Mouse (Mus musculus) CH12.LX (cell line): ENCODE measurements around the gene Mettl2. TPM values are rescaled to one million over a fixed set of nuclear protein-coding genes. Genes with fewer than 3 reads are reported as not detected.
"Not testable (repeated sequence)": the region's sequence is repeated elsewhere in the genome, so short reads cannot be mapped to it uniquely, and the experiment has no call there.

Source experiments
- DNase-seq: peaks from one replicate; pipeline ENCODE4 v3.0.0-alpha.2; 2013; ENCODE audit errors: extremely low read depth
- H3K27ac ChIP-seq: 2 replicates; pipeline ENCODE4 v1.5.1; 2012; ENCODE audit warnings: low read depth, mild to moderate bottlenecking, control low read depth, moderate library complexity; ENCODE audit not compliant: insufficient read depth
- H3K27me3 ChIP-seq: replicated peaks from 2 replicates; pipeline ENCODE3; 2012; ENCODE audit warnings: inconsistent platforms
- H3K36me3 ChIP-seq, 2 experiments: replicated peaks in 1 of 2; 2 replicates each; pipeline versions ENCODE3 to v1.6.1; 2012; ENCODE audit warnings: inconsistent platforms in 1 of 2, low read length in 1 of 2, mild to moderate bottlenecking in 1 of 2, mixed read lengths in 1 of 2, moderate library complexity in 1 of 2; ENCODE audit not compliant: control insufficient read depth in 1 of 2, insufficient read depth in 1 of 2
- H3K4me1 ChIP-seq, 2 experiments: 2 replicates each; pipeline ENCODE4 v1.6.1; 2012; ENCODE audit warnings: inconsistent platforms in 1 of 2, moderate library complexity in 1 of 2; ENCODE audit not compliant: insufficient read depth in 2 of 2, control insufficient read depth in 1 of 2
- H3K4me2 ChIP-seq: 2 replicates; pipeline ENCODE4 v1.6.1; 2012; ENCODE audit warnings: low read depth, mild to moderate bottlenecking, control low read depth; ENCODE audit not compliant: poor library complexity, insufficient read depth, severe bottlenecking
- H3K4me3 ChIP-seq, 3 experiments: fragments of 150-350 bp in 1 of 3; sonication (generic) in 1 of 3; replicated peaks in 1 of 3; 2 replicates each; pipeline versions ENCODE3 to v1.5.1; 2011 to 2012; ENCODE audit warnings: low read depth in 2 of 3, low read length in 2 of 3, mild to moderate bottlenecking in 2 of 3, moderate library complexity in 2 of 3, control low read depth in 1 of 3, improper control_type of control experiment in 1 of 3, inconsistent platforms in 1 of 3, mixed read lengths in 1 of 3; ENCODE audit not compliant: poor library complexity in 1 of 3
- H3K79me2 ChIP-seq: replicated peaks from 2 replicates; pipeline ENCODE4 v1.6.1; 2012; ENCODE audit warnings: mild to moderate bottlenecking, moderate library complexity; ENCODE audit not compliant: control insufficient read depth, poor library complexity, insufficient read depth, severe bottlenecking; ENCODE audit errors: extremely low read depth
- H3K9ac ChIP-seq: 2 replicates; pipeline ENCODE4 v1.6.1; 2012; ENCODE audit warnings: low read depth, mild to moderate bottlenecking, control low read depth, moderate library complexity; ENCODE audit not compliant: insufficient read depth
- H3K9me3 ChIP-seq: replicated peaks from 2 replicates; pipeline ENCODE3; 2012; ENCODE audit warnings: low read length, inconsistent platforms, mixed read lengths
- BHLHE40 ChIP-seq: IDR thresholded peaks from 2 replicates; pipeline ENCODE4 v1.6.1; 2011; ENCODE audit warnings: mild to moderate bottlenecking, low read depth, low read length, improper control_type of control experiment
- CHD1 ChIP-seq: IDR thresholded peaks from 2 replicates; pipeline ENCODE4 v1.6.1; 2012; ENCODE audit warnings: low read depth, low read length, improper control_type of control experiment, inconsistent platforms
- CTCF ChIP-seq, 2 experiments: IDR thresholded peaks in 1 of 2; conservative IDR thresholded peaks in 1 of 2; 2 replicates each; pipeline ENCODE4 v1.5.1; 2011 to 2012; ENCODE audit warnings: low read depth in 2 of 2, low read length in 2 of 2, improper control_type of control experiment in 1 of 2, inconsistent platforms in 1 of 2, mild to moderate bottlenecking in 1 of 2, moderate library complexity in 1 of 2
- E2F4 ChIP-seq: IDR thresholded peaks from 2 replicates; pipeline ENCODE4 v1.6.1; 2011; ENCODE audit warnings: low read depth, low read length, improper control_type of control experiment; ENCODE audit not compliant: insufficient replicate concordance
- ELF1 ChIP-seq: IDR thresholded peaks from 2 replicates; pipeline ENCODE4 v1.6.1; 2014; ENCODE audit warnings: low read depth, mild to moderate bottlenecking, inconsistent platforms, low read length, improper control_type of control experiment
- ETS1 ChIP-seq: conservative IDR thresholded peaks from 2 replicates; pipeline ENCODE4 v1.6.1; 2012; ENCODE audit warnings: low read depth, mild to moderate bottlenecking, inconsistent platforms, low read length, improper control_type of control experiment, moderate library complexity
- GABPA ChIP-seq: IDR thresholded peaks from 2 replicates; pipeline ENCODE4 v1.6.1; 2012; ENCODE audit warnings: low read depth, low read length, improper control_type of control experiment, inconsistent platforms; ENCODE audit not compliant: insufficient replicate concordance
- IRF4 ChIP-seq: IDR thresholded peaks from 2 replicates; pipeline ENCODE4 v1.6.1; 2014; ENCODE audit warnings: low read depth, mild to moderate bottlenecking, inconsistent platforms, low read length, improper control_type of control experiment
- JUN ChIP-seq: IDR thresholded peaks from 2 replicates; pipeline ENCODE4 v1.6.1; 2011; ENCODE audit warnings: low read depth, mild to moderate bottlenecking, low read length, improper control_type of control experiment, moderate library complexity; ENCODE audit not compliant: insufficient read depth
- KAT2A ChIP-seq: IDR thresholded peaks from 2 replicates; pipeline ENCODE4 v1.6.1; 2012; ENCODE audit warnings: low read length, improper control_type of control experiment, inconsistent platforms; ENCODE audit not compliant: insufficient replicate concordance
- MAZ ChIP-seq: IDR thresholded peaks from 2 replicates; pipeline ENCODE4 v1.6.1; 2012; ENCODE audit warnings: low read depth, mild to moderate bottlenecking, inconsistent platforms, low read length, improper control_type of control experiment, moderate library complexity
- MYC ChIP-seq: IDR thresholded peaks from 2 replicates; pipeline ENCODE4 v1.6.1; 2011; ENCODE audit warnings: low read depth, mild to moderate bottlenecking, improper control_type of control experiment, low read length
- NELFE ChIP-seq: IDR thresholded peaks from 2 replicates; pipeline ENCODE4 v1.6.1; 2011; ENCODE audit warnings: low read depth, low read length, improper control_type of control experiment
- NRF1 ChIP-seq: IDR thresholded peaks from 2 replicates; pipeline ENCODE4 v1.6.1; 2014; ENCODE audit warnings: low read depth, mild to moderate bottlenecking, inconsistent platforms, low read length, improper control_type of control experiment, moderate library complexity
- POLR2AphosphoS2 ChIP-seq: IDR thresholded peaks from 2 replicates; pipeline ENCODE4 v1.6.1; 2011; ENCODE audit warnings: low read depth, low read length, improper control_type of control experiment
- RAD21 ChIP-seq: IDR thresholded peaks from 2 replicates; pipeline ENCODE4 v1.6.1; 2011; ENCODE audit warnings: low read depth, mild to moderate bottlenecking, low read length, improper control_type of control experiment, moderate library complexity
- RCOR1 ChIP-seq: conservative IDR thresholded peaks from 2 replicates; pipeline ENCODE4 v1.6.1; 2012; ENCODE audit warnings: low read depth, mild to moderate bottlenecking, inconsistent platforms, low read length, improper control_type of control experiment
- SIN3A ChIP-seq: IDR thresholded peaks from 2 replicates; pipeline ENCODE4 v1.6.1; 2012; ENCODE audit warnings: low read length, improper control_type of control experiment, inconsistent platforms
- SMC3 ChIP-seq: IDR thresholded peaks from 2 replicates; pipeline ENCODE4 v1.6.1; 2011; ENCODE audit warnings: low read depth, low read length, improper control_type of control experiment
- TCF12 ChIP-seq: IDR thresholded peaks from 2 replicates; pipeline ENCODE4 v1.6.1; 2014; ENCODE audit warnings: low read depth, mild to moderate bottlenecking, inconsistent platforms, low read length, improper control_type of control experiment
- ZC3H11A ChIP-seq: IDR thresholded peaks from 2 replicates; pipeline ENCODE4 v1.6.1; 2012; ENCODE audit warnings: low read depth, mild to moderate bottlenecking, inconsistent platforms, low read length, improper control_type of control experiment
- ZKSCAN1 ChIP-seq: IDR thresholded peaks from 2 replicates; pipeline ENCODE4 v1.6.1; 2012; ENCODE audit warnings: low read depth, inconsistent platforms, low read length, improper control_type of control experiment, borderline replicate concordance
- ZMIZ1 ChIP-seq: IDR thresholded peaks from 2 replicates; pipeline ENCODE4 v1.6.1; 2012; ENCODE audit warnings: low read depth, mild to moderate bottlenecking, inconsistent platforms, low read length, improper control_type of control experiment
- dilution Hi-C: fragments of 300-500 bp; cut with MboI; formaldehyde crosslinking; loops from 2 replicates; pipeline ENCODE4 v1.14.3; 2020; ENCODE audit warnings: low sequenced_read_pairs; ENCODE audit not compliant: extremely low pct_unique_long_range_greater_than_20kb, extremely low pct_ligation_motif_present
- in situ Hi-C: fragments of 300-500 bp; cut with MboI; formaldehyde crosslinking; loops from 3 replicates; pipeline ENCODE4 v1.14.3; 2019; ENCODE audit warnings: low sequenced_read_pairs, low pct_ligation_motif_present, low pct_unique_long_range_greater_than_20kb, mixed read lengths
- polyA plus RNA-seq: library from polyadenylated mRNA; unstranded; fragments of >175 nt; gene quantifications from 2 replicates; pipeline ENCODE4 v1.2.1, GENCODE M21; 2012; ENCODE audit warnings: low read depth; ENCODE audit not compliant: insufficient read length
- total RNA-seq, 2 experiments: library from RNA; depleted of rRNA; stranded (reverse); fragments of 300-350 nt in 1 of 2; fragments of >200 nt in 1 of 2; gene quantifications; 2 replicates each; pipeline ENCODE4 v1.2.3; 2012 to 2014

The Mettl2 gene
- total and polyA plus RNA-seq, 3 experiments, result 58.4 to 112 (median 102) TPM

DNA sequence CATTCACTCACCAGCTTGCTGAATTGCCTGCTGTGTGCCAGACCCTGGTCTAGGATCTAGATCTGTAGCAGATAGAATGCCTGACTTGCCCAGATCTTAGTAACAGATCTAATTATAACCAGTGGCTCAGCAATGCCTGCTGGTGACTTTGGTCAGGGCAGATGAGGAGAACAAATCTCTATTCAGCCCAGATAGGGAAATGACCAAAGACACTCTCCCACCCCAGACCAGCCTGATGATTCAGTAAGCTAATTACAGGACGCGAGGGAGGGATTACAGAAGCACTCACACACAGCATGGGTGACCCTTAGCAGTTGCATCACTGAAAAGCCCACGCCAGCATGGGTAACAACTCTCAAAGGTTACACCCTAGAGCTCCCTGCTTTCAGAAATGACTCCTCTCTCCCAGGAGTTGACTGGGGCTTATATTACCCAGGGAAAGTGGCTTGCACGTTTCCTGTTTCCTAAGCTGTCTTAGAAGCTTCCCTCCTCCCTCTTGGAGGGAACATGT is 5.6 kb upstream of the Mettl2 start:
- Histone ChIP-seq H3K79me2 (no peaks in the 10 kb centered on the region), H3K4me1 (peaks cover 0 to 18% of the 10 kb centered on the region in 2 experiments; a peak in 2 of 4 replicates), H3K36me3 (no peaks in the 10 kb centered on the region), H3K9me3 (no peaks in the 10 kb centered on the region), H3K9ac (no peak overlapping the region), H3K4me3 (no peak overlapping the region), H3K4me2 (no peak overlapping the region), H3K27ac (no peak overlapping the region), H3K27me3 (no peaks in the 10 kb centered on the region)
- no peak for DNase-seq
- dilution Hi-C loops (no loop called here), in situ Hi-C loops (loop anchor here (10.0 kb wide), 3 partner anchors 96 to 536 kb away; no protein-coding TSS in a partner anchor)
- TF ChIP-seq ETS1 (peak; percentile 35; the same call in 1 of the 2 replicates), E2F4 (no peak)

DNA sequence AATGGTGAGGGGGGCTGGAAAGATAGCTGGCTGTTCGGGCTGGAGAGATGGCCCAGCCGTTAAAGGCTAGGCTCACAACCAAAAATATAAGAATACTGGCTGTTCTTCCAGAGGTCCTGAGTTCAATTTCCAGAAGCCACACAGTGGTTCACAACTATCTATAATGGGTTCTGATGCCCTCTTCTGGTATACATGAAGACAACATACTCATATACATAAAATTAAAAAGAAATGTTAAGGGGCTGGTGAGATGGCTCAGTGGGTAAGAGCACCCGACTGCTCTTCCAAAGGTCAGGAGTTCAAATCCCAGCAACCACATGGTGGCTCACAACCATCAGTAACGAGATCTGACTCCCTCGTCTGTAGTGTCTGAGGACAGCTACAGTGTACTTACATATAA is 4.4 kb upstream of the Mettl2 start:
- peaks cover 0 to 18% of the 10 kb centered on the region in 2 experiments; a peak in 2 of 4 replicates for H3K4me1 ChIP-seq
- H3K27me3 ChIP-seq, H3K36me3 ChIP-seq, H3K4me3 ChIP-seq, H3K9ac ChIP-seq, H3K9me3 ChIP-seq, H3K4me2 ChIP-seq, DNase-seq, H3K27ac ChIP-seq, H3K79me2 ChIP-seq, dilution Hi-C loops: not testable (repeated sequence)
- in situ Hi-C loops, result loop anchor here (10.0 kb wide), 3 partner anchors 97 to 537 kb away; no protein-coding TSS in a partner anchor
- TF ChIP-seq SMC3 (peak; percentile 41; the same call in 1 of the 2 replicates), RAD21 (peak; percentile 35), CTCF (conservative IDR thresholded peaks at IDR 0.05 in 1 of 2, IDR thresholded peaks at IDR 0.05 in 1 of 2; ENCODE audit: low read depth in 2 of 2, low read length in 2 of 2) (peak in 1 of 2 experiments; percentile 47; a peak in 2 of 4 replicates), ZC3H11A (peak; percentile 3; the same call in 1 of the 2 replicates)

DNA sequence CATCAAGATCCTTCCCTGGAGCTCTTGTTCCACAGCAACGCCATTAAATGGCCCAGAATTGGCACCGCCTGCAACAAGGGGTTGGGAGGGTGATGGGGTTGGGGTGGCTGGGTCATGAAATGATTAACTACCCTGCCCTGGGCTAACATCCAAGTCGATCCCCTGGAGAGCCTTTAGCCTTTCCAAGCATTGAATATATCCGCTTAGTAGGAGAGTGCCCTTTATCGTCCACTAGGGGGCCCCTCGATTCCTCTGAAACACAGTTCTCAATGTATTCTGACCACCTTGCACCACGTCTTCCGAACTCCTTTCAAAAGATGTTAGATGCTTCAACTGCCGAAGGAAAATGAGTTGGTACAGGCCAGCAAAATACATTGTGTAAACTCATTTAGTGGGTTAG is 2.2 kb upstream of the Mettl2 start:
- Histone ChIP-seq H3K4me1 (peaks cover 5 to 33% of the 10 kb centered on the region in 2 experiments), H3K27me3 (no peaks in the 10 kb centered on the region), H3K9me3 (no peaks in the 10 kb centered on the region), H3K36me3 (peaks cover 4 to 11% of the 10 kb centered on the region in 2 experiments), H3K4me2 (no peak overlapping the region), H3K9ac (no peak overlapping the region), H3K27ac (no peak overlapping the region), H3K4me3 (no peak overlapping the region), H3K79me2 (peaks cover 26% of the 10 kb centered on the region)
- in situ Hi-C loops (loop anchor here (10.0 kb wide), 3 partner anchors 99 to 539 kb away; no protein-coding TSS in a partner anchor), dilution Hi-C loops (no loop called here)
- peak; percentile 77 for DNase-seq
- TF ChIP-seq GABPA (no peak), BHLHE40 (no peak), RCOR1 (no peak), IRF4 (no peak; the same call in 1 of the 2 replicates), TCF12 (no peak), NRF1 (no peak), E2F4 (no peak), RAD21 (peak; percentile 58), SIN3A (no peak), CTCF (conservative IDR thresholded peaks at IDR 0.05 in 1 of 2, IDR thresholded peaks at IDR 0.05 in 1 of 2; ENCODE audit: low read depth in 2 of 2, low read length in 2 of 2) (peak; percentile 84 to 89), ZKSCAN1 (no peak), NELFE (no peak), ZMIZ1 (no peak), JUN (no peak), ETS1 (no peak), ELF1 (no peak), KAT2A (no peak), MAZ (no peak), MYC (peak; percentile 43; the same call in 1 of the 2 replicates), CHD1 (no peak), POLR2AphosphoS2 (no peak)
